Mouse (Mus musculus) MEL (cell line): Measurements from ENCODE around the gene Snx7. TPM values are rescaled to one million over a fixed set of nuclear protein-coding genes. Genes with fewer than 3 reads are reported as not detected.

Source experiments
- DNase-seq: peaks from one replicate; pipeline ENCODE4 v3.0.0; 2011; ENCODE audit warnings: low read depth, low spot score
- H3K27ac ChIP-seq: 2 replicates; pipeline ENCODE4 v1.5.1; 2012; ENCODE audit warnings: low read depth, mild to moderate bottlenecking, control low read depth, low read length, moderate library complexity; ENCODE audit not compliant: control insufficient read depth
- H3K27me3 ChIP-seq, 2 experiments: fragments of 150-350 bp in 1 of 2; sonication (generic) in 1 of 2; 2 replicates each; pipeline ENCODE4 v1.6.1; 2012; ENCODE audit warnings: low read length in 2 of 2, mild to moderate bottlenecking in 2 of 2, improper control_type of control experiment in 1 of 2, moderate library complexity in 1 of 2; ENCODE audit not compliant: insufficient read depth in 2 of 2, control insufficient read depth in 1 of 2
- H3K36me3 ChIP-seq, 2 experiments: 2 replicates each; pipeline ENCODE4 v1.6.1; 2012 to 2014; ENCODE audit warnings: low read length in 2 of 2, improper control_type of control experiment in 1 of 2, inconsistent platforms in 1 of 2, mild to moderate bottlenecking in 1 of 2; ENCODE audit not compliant: insufficient read depth in 2 of 2, control insufficient read depth in 1 of 2
- H3K4me1 ChIP-seq, 2 experiments: fragments of 150-350 bp in 1 of 2; sonication (generic) in 1 of 2; 2 replicates each; pipeline ENCODE4 v1.6.1; 2012; ENCODE audit warnings: low read length in 2 of 2, improper control_type of control experiment in 1 of 2, mild to moderate bottlenecking in 1 of 2; ENCODE audit not compliant: insufficient read depth in 2 of 2, control insufficient read depth in 1 of 2
- H3K4me3 ChIP-seq, 2 experiments: fragments of 150-350 bp in 1 of 2; sonication (generic) in 1 of 2; 2 replicates each; pipeline ENCODE4 v1.5.1; 2012; ENCODE audit warnings: low read depth in 2 of 2, low read length in 2 of 2, mild to moderate bottlenecking in 2 of 2, moderate library complexity in 2 of 2, control low read depth in 1 of 2, improper control_type of control experiment in 1 of 2; ENCODE audit not compliant: control insufficient read depth in 1 of 2, insufficient read depth in 1 of 2
- H3K79me2 ChIP-seq: 2 replicates; pipeline ENCODE4 v1.6.1; 2012; ENCODE audit warnings: mild to moderate bottlenecking, low read length, moderate library complexity; ENCODE audit not compliant: control insufficient read depth, poor library complexity, insufficient read depth
- H3K9ac ChIP-seq: 2 replicates; pipeline ENCODE4 v1.6.1; 2012; ENCODE audit warnings: low read depth, mild to moderate bottlenecking, control low read depth, low read length, moderate library complexity; ENCODE audit not compliant: control insufficient read depth, poor library complexity, severe bottlenecking
- H3K9me3 ChIP-seq: fragments of 150-350 bp; sonication (generic); replicated peaks from 2 replicates; pipeline ENCODE4 v1.6.1; 2012; ENCODE audit warnings: mild to moderate bottlenecking, low read length, improper control_type of control experiment, moderate library complexity; ENCODE audit not compliant: insufficient read depth
- BHLHE40 ChIP-seq: IDR thresholded peaks from 2 replicates; pipeline ENCODE4 v1.6.1; 2012; ENCODE audit warnings: low read depth, mild to moderate bottlenecking, inconsistent platforms, low read length, improper control_type of control experiment, borderline replicate concordance
- CHD1 ChIP-seq: IDR thresholded peaks from 2 replicates; pipeline ENCODE4 v1.6.1; 2012; ENCODE audit warnings: low read depth, mild to moderate bottlenecking, inconsistent platforms, low read length, improper control_type of control experiment
- CTCF ChIP-seq, 3 experiments: IDR thresholded peaks in 2 of 3; conservative IDR thresholded peaks in 1 of 3; 2 replicates each; pipeline ENCODE4 v1.5.1; 2011 to 2012; ENCODE audit warnings: low read length in 3 of 3, low read depth in 2 of 3, mild to moderate bottlenecking in 2 of 3, improper control_type of control experiment in 1 of 3, inconsistent platforms in 1 of 3, mixed read lengths in 1 of 3, moderate library complexity in 1 of 3; ENCODE audit not compliant: control insufficient read depth in 1 of 3, insufficient read depth in 1 of 3, poor library complexity in 1 of 3, severe bottlenecking in 1 of 3
- ELF1 ChIP-seq: IDR thresholded peaks from 2 replicates; pipeline ENCODE4 v1.6.1; 2014; ENCODE audit warnings: low read depth, mild to moderate bottlenecking, inconsistent platforms, low read length, improper control_type of control experiment, moderate library complexity
- EP300 ChIP-seq, 2 experiments: IDR thresholded peaks; 2 replicates each; pipeline ENCODE4 v1.6.1; 2011; ENCODE audit warnings: improper control_type of control experiment in 2 of 2, low read length in 2 of 2, low read depth in 1 of 2, mild to moderate bottlenecking in 1 of 2
- ETS1 ChIP-seq: IDR thresholded peaks from 2 replicates; pipeline ENCODE4 v1.6.1; 2012; ENCODE audit warnings: low read depth, mild to moderate bottlenecking, inconsistent platforms, low read length, improper control_type of control experiment, moderate library complexity
- HCFC1 ChIP-seq: IDR thresholded peaks from 2 replicates; pipeline ENCODE4 v1.6.1; 2012; ENCODE audit warnings: low read depth, mild to moderate bottlenecking, inconsistent platforms, low read length, improper control_type of control experiment, moderate library complexity
- JUND ChIP-seq: IDR thresholded peaks from 2 replicates; pipeline ENCODE4 v1.6.1; 2011; ENCODE audit warnings: low read depth, mild to moderate bottlenecking, improper control_type of control experiment, low read length
- KAT2A ChIP-seq: conservative IDR thresholded peaks from 2 replicates; pipeline ENCODE4 v1.6.1; 2012; ENCODE audit warnings: low read depth, low read length, improper control_type of control experiment, inconsistent platforms
- MAFK ChIP-seq: IDR thresholded peaks from 2 replicates; pipeline ENCODE4 v1.6.1; 2011; ENCODE audit warnings: low read depth, mild to moderate bottlenecking, low read length, improper control_type of control experiment, borderline replicate concordance
- MAX ChIP-seq: IDR thresholded peaks from 2 replicates; pipeline ENCODE4 v1.6.1; 2011; ENCODE audit warnings: low read length, improper control_type of control experiment
- MAZ ChIP-seq: IDR thresholded peaks from 2 replicates; pipeline ENCODE4 v1.6.1; 2012; ENCODE audit warnings: low read depth, mild to moderate bottlenecking, inconsistent platforms, low read length, improper control_type of control experiment
- MEF2A ChIP-seq: IDR thresholded peaks from 2 replicates; pipeline ENCODE4 v1.6.1; 2014; ENCODE audit warnings: low read depth, mild to moderate bottlenecking, inconsistent platforms, low read length, improper control_type of control experiment; ENCODE audit not compliant: poor library complexity, insufficient replicate concordance, severe bottlenecking; ENCODE audit errors: extremely low read depth
- MYB ChIP-seq: IDR thresholded peaks from 2 replicates; pipeline ENCODE4 v1.6.1; 2011; ENCODE audit warnings: mild to moderate bottlenecking, low read depth, low read length, improper control_type of control experiment
- NELFE ChIP-seq: IDR thresholded peaks from 2 replicates; pipeline ENCODE4 v1.6.1; 2011; ENCODE audit warnings: low read depth, low read length, improper control_type of control experiment
- NRF1 ChIP-seq: IDR thresholded peaks from 2 replicates; pipeline ENCODE4 v1.6.1; 2014; ENCODE audit warnings: low read depth, mild to moderate bottlenecking, inconsistent platforms, low read length, improper control_type of control experiment, moderate library complexity; ENCODE audit not compliant: poor library complexity, insufficient read depth, severe bottlenecking
- POLR2A ChIP-seq, 2 experiments: IDR thresholded peaks; 2 replicates each; pipeline ENCODE4 v1.6.1; 2011 to 2012; ENCODE audit warnings: low read length in 2 of 2, mild to moderate bottlenecking in 2 of 2, control low read depth in 1 of 2, improper control_type of control experiment in 1 of 2, low read depth in 1 of 2, moderate library complexity in 1 of 2; ENCODE audit not compliant: control insufficient read depth in 1 of 2, insufficient read depth in 1 of 2, poor library complexity in 1 of 2
- RAD21 ChIP-seq: IDR thresholded peaks from 2 replicates; pipeline ENCODE4 v1.6.1; 2011; ENCODE audit warnings: mild to moderate bottlenecking, low read depth, low read length, improper control_type of control experiment
- SIN3A ChIP-seq: IDR thresholded peaks from 2 replicates; pipeline ENCODE4 v1.6.1; 2012; ENCODE audit warnings: low read length, improper control_type of control experiment, inconsistent platforms
- TAL1 ChIP-seq: IDR thresholded peaks from 2 replicates; pipeline ENCODE4 v1.6.1; 2012; ENCODE audit warnings: mild to moderate bottlenecking, inconsistent platforms, low read length, moderate library complexity, mixed read lengths
- TBP ChIP-seq: IDR thresholded peaks from 2 replicates; pipeline ENCODE4 v1.8.0; 2011; ENCODE audit warnings: low read depth, low read length, improper control_type of control experiment
- TCF12 ChIP-seq: IDR thresholded peaks from 2 replicates; pipeline ENCODE4 v1.6.1; 2014; ENCODE audit warnings: low read depth, mild to moderate bottlenecking, inconsistent platforms, low read length, improper control_type of control experiment, moderate library complexity
- UBTF ChIP-seq: IDR thresholded peaks from 2 replicates; pipeline ENCODE4 v1.6.1; 2012; ENCODE audit warnings: low read depth, mild to moderate bottlenecking, inconsistent platforms, low read length, improper control_type of control experiment, moderate library complexity, borderline replicate concordance; ENCODE audit not compliant: insufficient read depth
- USF1 ChIP-seq: IDR thresholded peaks from 2 replicates; pipeline ENCODE4 v1.6.1; 2014; ENCODE audit warnings: low read depth, mild to moderate bottlenecking, inconsistent platforms, low read length, improper control_type of control experiment, moderate library complexity
- USF2 ChIP-seq, 2 experiments: IDR thresholded peaks; 2 replicates each; pipeline ENCODE4 v1.6.1; 2011 to 2012; ENCODE audit warnings: improper control_type of control experiment in 2 of 2, low read length in 2 of 2, borderline replicate concordance in 1 of 2, inconsistent platforms in 1 of 2, low read depth in 1 of 2, mild to moderate bottlenecking in 1 of 2; ENCODE audit not compliant: insufficient read depth in 1 of 2
- ZC3H11A ChIP-seq: IDR thresholded peaks from 2 replicates; pipeline ENCODE4 v1.6.1; 2012; ENCODE audit warnings: low read depth, mild to moderate bottlenecking, inconsistent platforms, low read length, improper control_type of control experiment
- polyA plus RNA-seq, 2 experiments: library from polyadenylated mRNA; stranded (reverse) in 1 of 2; unstranded in 1 of 2; fragments of >175 nt in 1 of 2; fragments of >200 nt in 1 of 2; gene quantifications; 2 replicates each; pipeline versions ENCODE4 v1.2.1 to v1.2.4; 2012; ENCODE audit warnings: low replicate concordance in 2 of 2, low read depth in 1 of 2; ENCODE audit not compliant: insufficient read length in 2 of 2, insufficient read depth in 1 of 2, missing spikeins in 1 of 2
- total RNA-seq: library from RNA; depleted of rRNA; stranded (reverse); fragments of 300-350 nt; gene quantifications from 2 replicates; pipeline ENCODE4 v1.2.3, GENCODE M21; 2012; rRNA removed

Snx7 gene
- total RNA-seq (not detected in 2 replicates), polyA plus RNA-seq (not detected)

GRCm38 (mm10) chr3:117868637-117869323 lies at the start of gene Snx7:
Gene Snx7 (minus strand): TSS chr3:117868936.
- Histone ChIP-seq H3K27me3 (no peaks in the 10 kb centered on the region), H3K9ac (no peak within 1 kb of the TSS), H3K36me3 (no peaks in the 10 kb centered on the region), H3K9me3 (no peaks in the 10 kb centered on the region), H3K4me1 (no peaks in the 10 kb centered on the region), H3K4me3 (no peak within 1 kb of the TSS), H3K79me2 (no peaks in the 10 kb centered on the region), H3K27ac (no peak within 1 kb of the TSS)
- DNase-seq, result no peak
- TF ChIP-seq POLR2A (IDR thresholded peaks at IDR 0.05; ENCODE audit: control insufficient read depth in 1 of 2, insufficient read depth in 1 of 2, low read depth in 1 of 2, low read length in 2 of 2, poor library complexity in 1 of 2) (no peak), BHLHE40 (no peak), TBP (no peak), USF1 (no peak), SIN3A (no peak), CHD1 (no peak), HCFC1 (no peak), TAL1 (no peak), MAX (no peak), MAFK (no peak), ELF1 (no peak), EP300 (IDR thresholded peaks at IDR 0.05; ENCODE audit: low read depth in 1 of 2, low read length in 2 of 2) (no peak), KAT2A (no peak), JUND (no peak), ZC3H11A (no peak), ETS1 (no peak), UBTF (no peak), NELFE (no peak), NRF1 (no peak)

- H3K36me3 ChIP-seq, result no peaks in the 10 kb centered on the region
- no peak for TF ChIP-seq MYB
- no peak for TF ChIP-seq CTCF (IDR thresholded peaks at IDR 0.05 in 2 of 3, conservative IDR thresholded peaks at IDR 0.05 in 1 of 3; ENCODE audit: control insufficient read depth in 1 of 3, insufficient read depth in 1 of 3, low read depth in 2 of 3, low read length in 3 of 3, poor library complexity in 1 of 3, severe bottlenecking in 1 of 3)
- TF ChIP-seq KAT2A, result no peak
- no peak for TF ChIP-seq USF2 (IDR thresholded peaks at IDR 0.05; ENCODE audit: borderline replicate concordance in 1 of 2, insufficient read depth in 1 of 2, low read depth in 1 of 2, low read length in 2 of 2)
- no peak for TF ChIP-seq MAFK
- TF ChIP-seq RAD21, result no peak
- no peak for TF ChIP-seq USF1
- no peak for TF ChIP-seq MAZ
- TF ChIP-seq TCF12, result no peak
- TF ChIP-seq HCFC1, result no peak
- TF ChIP-seq MEF2A, result no peak
- no peak for TF ChIP-seq ZC3H11A
- no peak for TF ChIP-seq BHLHE40
- TF ChIP-seq EP300 (IDR thresholded peaks at IDR 0.05; ENCODE audit: low read depth in 1 of 2, low read length in 2 of 2), result no peak
- no peak for TF ChIP-seq NRF1
- H3K79me2 ChIP-seq, result no peaks in the 10 kb centered on the region
- DNase-seq, result no peak
- no peak overlapping the region for H3K9ac ChIP-seq
- H3K27me3 ChIP-seq, result no peaks in the 10 kb centered on the region
- H3K9me3 ChIP-seq, result no peaks in the 10 kb centered on the region
- no peaks in the 10 kb centered on the region for H3K4me1 ChIP-seq
- no peak overlapping the region for H3K27ac ChIP-seq
- no peak overlapping the region for H3K4me3 ChIP-seq
Observed at GRCm38 (mm10) chr3:117915420-117915819, 46.7 kb upstream of the Snx7 start.
